Mouse (Mus musculus): ENCODE measurements at regions not wholly inside any gene's neighbourhood (a gene's known extent, or its start where the extent isn't known, plus 50 kb on each side); places are given as distances from the start of the nearest gene placed in this dataset.

- DNase-seq (ENCODE audit: low spot score in 2 of 2), result no peak
These were observed 563.7 kb upstream of the Acvr2a start for GRCm38 (mm10) chr2:48250174-48250573.

DNA sequence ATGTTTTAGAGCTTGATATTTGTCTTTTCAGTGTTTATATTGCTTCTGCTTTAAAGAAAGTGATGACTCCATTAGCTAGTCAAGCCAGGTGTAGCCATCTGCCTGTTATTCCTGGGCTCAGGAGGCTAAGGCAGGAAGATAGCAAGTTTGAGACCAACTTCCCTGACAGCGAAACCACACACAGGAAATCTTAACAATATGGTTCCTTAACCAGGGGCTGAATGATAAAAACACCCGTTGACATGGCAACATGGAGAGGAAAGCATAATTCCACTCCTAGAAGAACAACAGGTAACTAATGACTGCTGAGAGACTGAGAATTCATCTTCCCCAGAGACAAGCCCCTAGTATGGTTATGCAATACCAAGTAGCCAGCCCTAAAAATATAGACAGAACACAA lies 553.6 kb upstream of the Acvr2a start:
- DNase-seq (ENCODE audit: low spot score in 2 of 2), result no peak

All from thymus, postnatal 10 days (tissue).